Mouse (Mus musculus): ENCODE measurements around the gene Htra3. TPM values are rescaled to one million over a fixed set of nuclear protein-coding genes. Genes with fewer than 3 reads are reported as not detected.

The Htra3 gene
- total and polyA plus RNA-seq, 2 experiments from 2014 or later: 13.2 to 16.4 TPM

DNA sequence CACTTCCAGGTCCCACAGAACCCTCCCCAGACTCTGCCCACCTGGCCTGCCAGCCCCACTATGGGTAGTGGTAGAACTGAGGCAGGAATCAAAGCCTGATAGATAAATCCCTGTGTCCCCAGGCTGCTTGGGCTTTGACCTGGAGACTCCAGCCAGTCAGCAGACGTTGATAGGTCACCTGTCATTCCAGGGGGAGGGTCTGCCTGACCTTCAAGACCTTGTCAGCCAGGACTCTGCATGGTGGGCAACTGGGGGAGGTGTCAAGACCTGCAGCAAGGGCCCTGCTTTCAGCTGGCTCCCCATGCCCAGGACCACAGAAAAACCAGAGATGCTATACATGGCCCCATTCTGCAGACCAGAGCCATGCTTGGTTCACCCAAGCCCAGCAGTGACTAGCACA, 7.0 kb downstream of the Htra3 start:
- 60% methylated on average over 1 of the region's 1 CpGs for WGBS

DNA sequence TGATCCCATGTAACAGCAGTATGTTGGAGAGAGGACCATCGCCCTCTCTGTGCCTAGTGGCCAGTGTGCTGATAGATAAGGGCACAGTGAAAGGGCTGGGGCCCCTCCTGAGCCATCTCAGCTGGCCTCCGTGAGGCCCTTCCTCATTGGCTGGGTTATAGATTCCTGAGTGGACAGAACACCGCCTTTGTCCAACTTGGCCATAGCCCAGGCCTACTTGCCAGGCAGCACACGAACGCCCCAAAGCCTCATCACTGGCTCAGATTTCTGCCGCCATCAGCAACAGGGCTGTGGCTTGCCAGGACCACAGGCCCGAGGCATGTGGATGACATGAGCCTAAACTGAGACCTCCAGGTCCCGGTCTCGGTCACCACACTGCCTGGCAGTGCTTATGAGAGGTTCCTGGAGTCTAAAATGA, 8.1 kb downstream of the Htra3 start:
- Histone ChIP-seq H3K9me3 (ENCODE audit: low read length) (no peaks in the 10 kb centered on the region), H3K4me1 (ENCODE audit: insufficient read depth) (no peaks in the 10 kb centered on the region), H3K36me3 (ENCODE audit: insufficient read depth) (no peaks in the 10 kb centered on the region), H3K27ac (ENCODE audit: low read depth, low read length) (peak overlapping the region; percentile 66), H3K4me2 (ENCODE audit: low read depth) (no peak overlapping the region), H3K9ac (no peak overlapping the region), H3K27me3 (ENCODE audit: insufficient read depth, low read length) (no peaks in the 10 kb centered on the region), H3K4me3 (ENCODE audit: low read depth, low read length) (no peak overlapping the region)
- DNase-seq (peak; percentile 67), ATAC-seq (peak; percentile 81)
- no peak for TF ChIP-seq CTCF (IDR thresholded peaks at IDR 0.05; ENCODE audit: low read depth)
- 44% methylated on average over 9 of the region's 9 CpGs for whole genome bisulfite sequencing

More for the DNA sequence above, 7.0 kb downstream of the Htra3 start:
- no peak overlapping the region for H3K4me2 ChIP-seq (ENCODE audit: low read depth)
- H3K4me1 ChIP-seq (ENCODE audit: insufficient read depth): no peaks in the 10 kb centered on the region
- DNase-seq (no peak), ATAC-seq (no peak)
- H3K9ac ChIP-seq: no peak overlapping the region
- H3K27me3 ChIP-seq (ENCODE audit: insufficient read depth, low read length): no peaks in the 10 kb centered on the region; the same call in 1 of the 2 replicates
- no peaks in the 10 kb centered on the region for H3K36me3 ChIP-seq (ENCODE audit: insufficient read depth)
- TF ChIP-seq CTCF (IDR thresholded peaks at IDR 0.05; ENCODE audit: low read depth): no peak
- H3K27ac ChIP-seq (ENCODE audit: low read depth, low read length): peak overlapping the region; percentile 29; the same call in 1 of the 2 replicates
- H3K4me3 ChIP-seq (ENCODE audit: low read depth, low read length): no peak overlapping the region
- H3K9me3 ChIP-seq (ENCODE audit: low read length): no peaks in the 10 kb centered on the region

GRCm38 (mm10) chr5:35670412-35670801, 9.2 kb downstream of the Htra3 start:
- Histone ChIP-seq H3K36me3 (ENCODE audit: insufficient read depth) (no peaks in the 10 kb centered on the region), H3K27me3 (ENCODE audit: insufficient read depth, low read length) (no peaks in the 10 kb centered on the region), H3K27ac (ENCODE audit: low read depth, low read length) (no peak overlapping the region), H3K4me3 (ENCODE audit: low read depth, low read length) (no peak overlapping the region), H3K9me3 (ENCODE audit: low read length) (no peaks in the 10 kb centered on the region), H3K4me2 (ENCODE audit: low read depth) (no peak overlapping the region), H3K4me1 (ENCODE audit: insufficient read depth) (no peaks in the 10 kb centered on the region), H3K9ac (no peak overlapping the region)
- ATAC-seq (no peak), DNase-seq (no peak)
- 57% methylated on average over 6 of the region's 6 CpGs for WGBS
- TF ChIP-seq CTCF (IDR thresholded peaks at IDR 0.05; ENCODE audit: low read depth): no peak

- ATAC-seq (no peak), DNase-seq (no peak)
- H3K4me1 ChIP-seq (ENCODE audit: insufficient read depth): no peaks in the 10 kb centered on the region
- TF ChIP-seq CTCF (IDR thresholded peaks at IDR 0.05; ENCODE audit: low read depth): no peak
- H3K9ac ChIP-seq: no peak overlapping the region
- H3K27me3 ChIP-seq (ENCODE audit: insufficient read depth, low read length): no peaks in the 10 kb centered on the region
- H3K36me3 ChIP-seq (ENCODE audit: insufficient read depth): no peaks in the 10 kb centered on the region
- H3K27ac ChIP-seq (ENCODE audit: low read depth, low read length): no peak overlapping the region
- no peak overlapping the region for H3K4me2 ChIP-seq (ENCODE audit: low read depth)
- H3K9me3 ChIP-seq (ENCODE audit: low read length): no peaks in the 10 kb centered on the region
- 38% methylated on average over 11 of the region's 11 CpGs for WGBS
- H3K4me3 ChIP-seq (ENCODE audit: low read depth, low read length): no peak overlapping the region
These were observed 9.7 kb downstream of the Htra3 start for GRCm38 (mm10) chr5:35669747-35670411.

DNA sequence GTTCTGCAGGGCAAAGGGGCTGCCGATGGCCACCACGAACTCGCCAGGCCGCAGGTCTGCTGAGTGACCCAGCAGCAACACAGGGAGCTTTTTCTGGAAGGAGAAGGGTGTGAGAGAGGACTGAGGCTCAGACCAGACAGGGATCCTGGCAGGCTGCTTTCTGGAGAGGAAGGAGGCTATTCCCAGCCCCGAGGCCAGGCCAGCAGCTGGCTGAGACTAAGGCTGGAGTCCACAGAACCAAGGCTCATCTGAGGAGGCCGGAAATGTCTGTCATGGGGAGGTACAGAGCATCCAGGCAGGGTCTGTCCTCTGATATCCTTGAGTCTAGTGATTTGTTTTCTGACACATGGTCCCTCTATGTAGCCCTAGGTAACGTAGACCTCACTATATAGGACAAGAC, 13.4 kb downstream of the Htra3 start:
- DNase-seq (no peak), ATAC-seq (no peak)
- Histone ChIP-seq H3K36me3 (ENCODE audit: insufficient read depth) (no peaks in the 10 kb centered on the region), H3K4me3 (ENCODE audit: low read depth, low read length) (no peak overlapping the region), H3K27ac (ENCODE audit: low read depth, low read length) (no peak overlapping the region), H3K4me2 (ENCODE audit: low read depth) (no peak overlapping the region), H3K9ac (no peak overlapping the region), H3K27me3 (ENCODE audit: insufficient read depth, low read length) (no peaks in the 10 kb centered on the region), H3K9me3 (ENCODE audit: low read length) (no peaks in the 10 kb centered on the region), H3K4me1 (ENCODE audit: insufficient read depth) (no peaks in the 10 kb centered on the region)
- 93% methylated on average over 7 of the region's 7 CpGs for WGBS
- no peak for TF ChIP-seq CTCF (IDR thresholded peaks at IDR 0.05; ENCODE audit: low read depth)

GRCm38 (mm10) chr5:35662021-35662545, 17.5 kb downstream of the Htra3 start:
- no peaks in the 10 kb centered on the region for H3K36me3 ChIP-seq (ENCODE audit: insufficient read depth)
- no peak overlapping the region for H3K9ac ChIP-seq
- no peak overlapping the region for H3K4me3 ChIP-seq (ENCODE audit: low read depth, low read length)
- H3K4me1 ChIP-seq (ENCODE audit: insufficient read depth): no peaks in the 10 kb centered on the region
- 0 out of 2 replicates have a peak, but pooled peaks have one; percentile 6 for TF ChIP-seq CTCF (IDR thresholded peaks at IDR 0.05; ENCODE audit: low read depth)
- DNase-seq: no peak
- no peak overlapping the region for H3K27ac ChIP-seq (ENCODE audit: low read depth, low read length)
- H3K9me3 ChIP-seq (ENCODE audit: low read length): no peaks in the 10 kb centered on the region
- 76% methylated on average over 9 of the region's 9 CpGs for WGBS
- H3K4me2 ChIP-seq (ENCODE audit: low read depth): no peak overlapping the region
- no peaks in the 10 kb centered on the region for H3K27me3 ChIP-seq (ENCODE audit: insufficient read depth, low read length)
- ATAC-seq: no peak

- 67% methylated on average over 6 of the region's 6 CpGs for WGBS
- TF ChIP-seq CTCF (IDR thresholded peaks at IDR 0.05; ENCODE audit: low read depth): no peak
These were observed 18.4 kb downstream of the Htra3 start for GRCm38 (mm10) chr5:35661210-35661609.

More at GRCm38 (mm10) chr5:35661210-35661609, 18.4 kb downstream of the Htra3 start:
- H3K4me3 ChIP-seq (ENCODE audit: low read depth, low read length): no peak overlapping the region
- H3K27ac ChIP-seq (ENCODE audit: low read depth, low read length): no peak overlapping the region
- DNase-seq (no peak), ATAC-seq (no peak)
- no peaks in the 10 kb centered on the region for H3K36me3 ChIP-seq (ENCODE audit: insufficient read depth)
- H3K4me2 ChIP-seq (ENCODE audit: low read depth): no peak overlapping the region
- no peaks in the 10 kb centered on the region for H3K27me3 ChIP-seq (ENCODE audit: insufficient read depth, low read length)
- H3K9me3 ChIP-seq (ENCODE audit: low read length): no peaks in the 10 kb centered on the region
- no peak overlapping the region for H3K9ac ChIP-seq
- H3K4me1 ChIP-seq (ENCODE audit: insufficient read depth): no peaks in the 10 kb centered on the region

All from forebrain, postnatal 0 days (tissue).